Mouse (Mus musculus) thymus, adult 2 months (tissue): ENCODE results near the gene Dmrt2. TPM values are rescaled to one million over a fixed set of nuclear protein-coding genes. Genes with fewer than 3 reads are reported as not detected.
A peak's percentile ranks its signal among the peaks of the same experiment; 100 is the strongest.

ENCODE experiments used
- DNase-seq: peaks from one replicate; pipeline ENCODE4 v3.0.0; 2021
- H3K27ac ChIP-seq: fragments of 200-500 bp; 2 replicates; pipeline ENCODE4 v1.5.1; 2012; ENCODE audit warnings: low read length, control low read depth; ENCODE audit not compliant: control insufficient read depth, insufficient read depth
- H3K27me3 ChIP-seq: fragments of 200-500 bp; 2 replicates; pipeline ENCODE4 v1.6.1; 2012; ENCODE audit warnings: mild to moderate bottlenecking, low read length, moderate library complexity, mixed read lengths; ENCODE audit not compliant: control insufficient read depth, insufficient read depth
- H3K36me3 ChIP-seq: fragments of 200-500 bp; 2 replicates; pipeline ENCODE4 v1.6.1; 2012; ENCODE audit warnings: mild to moderate bottlenecking, low read length, moderate library complexity; ENCODE audit not compliant: control insufficient read depth, insufficient read depth
- H3K4me1 ChIP-seq: fragments of 200-500 bp; replicated peaks from 2 replicates; pipeline ENCODE4 v1.6.1; 2012; ENCODE audit warnings: low read length; ENCODE audit not compliant: control insufficient read depth, insufficient read depth
- H3K4me3 ChIP-seq: fragments of 200-500 bp; 2 replicates; pipeline ENCODE4 v1.5.1; 2012; ENCODE audit warnings: mild to moderate bottlenecking, low read length, control low read depth, moderate library complexity; ENCODE audit not compliant: control insufficient read depth, insufficient read depth
- CTCF ChIP-seq: fragments of 200-500 bp; IDR thresholded peaks from 2 replicates; pipeline ENCODE4 v1.5.1; 2012; ENCODE audit warnings: mild to moderate bottlenecking, control low read depth, low read length, moderate library complexity, borderline replicate concordance; ENCODE audit not compliant: control insufficient read depth, poor library complexity, insufficient read depth; ENCODE audit errors: extremely low read depth
- POLR2A ChIP-seq: fragments of 200-500 bp; IDR thresholded peaks from 2 replicates; pipeline ENCODE4 v1.6.1; 2012; ENCODE audit warnings: mild to moderate bottlenecking, low read length, control low read depth, moderate library complexity; ENCODE audit not compliant: control insufficient read depth, poor library complexity, insufficient read depth; ENCODE audit errors: extremely low read depth
- WGBS: fragments of 180-500 bp; shearing (Covaris S2); methylation state at CpG from one replicate; pipeline ENCODE4 v1.1.7; 2018; 5-methylcytosine and 5-hydroxymethylcytosine counted together
- polyA plus RNA-seq: library from polyadenylated mRNA; depleted of rRNA; stranded (reverse); fragments of >200 nt; gene quantifications from 2 replicates; pipeline ENCODE4 v1.2.3, GENCODE M21; 2012

The Dmrt2 gene
- polyA plus RNA-seq, 1 experiment: 15.0 TPM

- H3K4me3 ChIP-seq: no peak overlapping the region
- WGBS: 73% methylated on average over 3 of the region's 3 CpGs
- TF ChIP-seq POLR2A (no peak), CTCF (no peak)
- no peaks in the 10 kb centered on the region for H3K4me1 ChIP-seq
- H3K27me3 ChIP-seq: no peaks in the 10 kb centered on the region
- DNase-seq: no peak
- no peaks in the 10 kb centered on the region for H3K36me3 ChIP-seq
- H3K27ac ChIP-seq: no peak overlapping the region
These were observed 25.1 kb upstream of the Dmrt2 start for GRCm38 (mm10) chr19:25647136-25647535.

DNA sequence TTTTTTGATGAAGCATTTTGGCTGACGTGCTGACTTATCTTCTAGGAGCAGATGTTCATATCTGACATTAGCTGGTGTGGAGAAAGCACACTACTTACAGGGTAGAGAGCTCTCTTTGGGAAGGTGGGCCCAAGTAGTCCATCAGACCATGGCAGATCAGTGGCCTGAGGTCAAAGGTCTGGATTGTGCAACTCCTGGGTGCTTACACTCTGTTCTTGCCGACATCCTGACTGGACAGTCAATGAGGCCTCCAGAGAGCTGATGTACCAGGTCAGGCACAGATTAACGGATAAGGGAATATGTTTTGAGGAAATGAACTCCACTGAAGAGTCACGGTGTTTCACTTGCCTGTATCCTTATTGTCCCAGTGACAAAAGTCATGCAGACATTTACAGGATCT, 23.5 kb upstream of the Dmrt2 start:
- Histone ChIP-seq H3K4me1 (no peaks in the 10 kb centered on the region), H3K4me3 (no peak overlapping the region), H3K27ac (no peak overlapping the region), H3K36me3 (no peaks in the 10 kb centered on the region), H3K27me3 (no peaks in the 10 kb centered on the region)
- WGBS: 74% methylated on average over 4 of the region's 4 CpGs
- TF ChIP-seq CTCF (no peak), POLR2A (no peak)
- no peak for DNase-seq

- no peak overlapping the region for H3K27ac ChIP-seq
- H3K4me1 ChIP-seq: no peaks in the 10 kb centered on the region
- DNase-seq: no peak
- H3K36me3 ChIP-seq: no peaks in the 10 kb centered on the region
- H3K27me3 ChIP-seq: no peaks in the 10 kb centered on the region
- WGBS: 88% methylated on average over 10 of the region's 10 CpGs
- H3K4me3 ChIP-seq: no peak overlapping the region
- TF ChIP-seq POLR2A (no peak), CTCF (no peak)
These were observed 21.7 kb upstream of the Dmrt2 start for GRCm38 (mm10) chr19:25650474-25650873.

GRCm38 (mm10) chr19:25652560-25652959, 19.7 kb upstream of the Dmrt2 start:
- Histone ChIP-seq H3K27ac (no peak overlapping the region), H3K36me3 (no peaks in the 10 kb centered on the region), H3K4me3 (no peak overlapping the region), H3K27me3 (no peaks in the 10 kb centered on the region), H3K4me1 (no peaks in the 10 kb centered on the region)
- TF ChIP-seq CTCF (no peak), POLR2A (no peak)
- no peak for DNase-seq
- 62% methylated on average over 5 of the region's 5 CpGs for WGBS

DNA sequence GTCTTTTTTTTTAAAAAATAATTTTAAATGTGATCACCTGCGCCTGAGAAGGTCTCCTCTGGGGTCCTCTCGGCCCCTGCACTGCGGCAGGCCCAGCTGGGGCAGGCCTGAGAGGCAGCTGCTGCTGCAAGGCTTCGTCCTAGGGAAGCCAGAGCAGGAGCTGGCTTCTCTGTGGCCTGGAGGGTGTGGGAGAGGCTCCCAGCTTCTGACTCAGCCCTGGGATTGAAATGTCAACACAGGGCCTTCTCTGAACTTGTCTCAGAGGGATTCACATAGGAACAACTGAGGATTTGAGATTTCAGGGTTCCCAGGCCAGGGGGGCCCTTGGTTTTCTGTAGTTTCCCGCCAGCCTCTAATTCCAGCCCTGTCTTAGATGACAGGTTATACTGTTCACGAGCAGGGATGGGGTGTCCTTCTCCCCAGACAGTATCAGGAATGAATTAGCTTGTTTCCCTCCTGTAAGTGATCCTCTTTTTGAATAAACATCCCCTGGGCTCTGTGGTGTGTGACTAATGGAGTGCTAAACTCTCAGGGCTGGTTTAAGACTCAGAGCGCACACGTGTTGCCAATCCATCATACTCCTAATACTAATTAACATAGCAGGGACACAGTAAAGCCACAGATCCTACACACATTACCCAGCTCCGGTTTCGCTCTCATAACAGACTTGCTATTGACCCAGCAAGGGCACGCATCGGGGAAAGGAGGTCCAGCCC, 18.0 kb upstream of the Dmrt2 start:
- H3K4me3 ChIP-seq: no peak overlapping the region
- H3K27me3 ChIP-seq: no peaks in the 10 kb centered on the region
- H3K27ac ChIP-seq: no peak overlapping the region
- no peaks in the 10 kb centered on the region for H3K36me3 ChIP-seq
- DNase-seq: no peak
- TF ChIP-seq POLR2A: no peak
- no peak for TF ChIP-seq CTCF
- H3K4me1 ChIP-seq: no peaks in the 10 kb centered on the region
- WGBS: 88% methylated on average over 12 of the region's 12 CpGs

DNA sequence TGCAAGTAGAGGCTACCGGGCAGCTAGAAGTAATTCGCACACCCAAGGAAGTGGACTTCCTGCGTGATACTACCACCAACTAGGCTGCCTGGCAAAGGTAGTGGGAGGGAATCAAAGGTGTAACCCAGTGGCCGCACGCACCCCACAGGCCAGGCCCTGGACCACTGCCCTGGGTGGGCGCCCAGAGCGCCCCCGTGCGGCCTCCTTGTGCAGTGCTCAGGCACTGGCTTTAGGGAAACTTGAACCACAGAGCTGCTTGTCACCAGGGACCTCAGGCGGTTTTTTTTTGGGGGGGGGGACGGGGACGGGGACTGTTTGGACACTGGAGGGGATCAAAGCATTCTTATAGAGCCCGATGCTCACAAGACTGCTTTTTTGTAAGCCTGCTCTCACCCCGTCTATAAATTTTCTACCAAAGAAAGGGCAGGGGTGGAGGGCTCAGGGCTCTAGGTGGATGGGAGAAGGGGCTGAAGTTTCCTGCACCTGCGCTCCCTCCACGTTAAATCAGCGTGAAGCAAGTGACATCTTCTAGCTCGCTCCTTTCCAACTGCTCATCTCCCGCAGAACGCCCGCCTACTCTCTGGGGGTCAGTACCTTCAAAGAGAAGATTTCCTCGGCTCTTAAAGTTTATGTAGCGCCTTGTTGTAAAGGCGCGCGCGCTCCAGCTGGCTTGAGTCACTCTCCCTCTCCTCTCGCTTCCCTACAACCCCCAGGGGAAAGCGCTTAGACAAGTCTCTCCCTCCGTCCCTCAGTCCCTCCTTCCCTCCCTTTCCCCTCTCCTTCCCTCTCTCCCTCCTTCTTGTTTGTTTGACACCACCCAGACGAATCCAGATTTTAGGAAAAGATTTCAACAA, 6.5 kb upstream of the Dmrt2 start:
- Histone ChIP-seq H3K4me1 (no peaks in the 10 kb centered on the region), H3K27ac (no peak overlapping the region), H3K4me3 (no peak overlapping the region), H3K36me3 (no peaks in the 10 kb centered on the region), H3K27me3 (no peaks in the 10 kb centered on the region; the same call in 1 of the 2 replicates)
- no peak for DNase-seq
- TF ChIP-seq CTCF (peak; percentile 32; the same call in 1 of the 2 replicates), POLR2A (no peak)
- WGBS: 16% methylated on average over 31 of the region's 31 CpGs
